Mouse (Mus musculus) cortical plate, adult 2 months (tissue): ENCODE results near the gene Ndufb7.

ENCODE experiments used
- CTCF ChIP-seq: fragments of 200-500 bp; IDR thresholded peaks from 2 replicates; pipeline ENCODE4 v1.5.1; 2011; ENCODE audit warnings: mild to moderate bottlenecking, control low read depth, low read length; ENCODE audit not compliant: insufficient read depth; ENCODE audit errors: extremely low read depth
- POLR2A ChIP-seq: fragments of 200-500 bp; IDR thresholded peaks from 2 replicates; pipeline ENCODE4 v1.6.1; 2011; ENCODE audit warnings: mild to moderate bottlenecking, low read length, control low read depth; ENCODE audit not compliant: insufficient read depth; ENCODE audit errors: extremely low read depth

GRCm38 (mm10) chr8:83567668-83568067, 1.2 kb downstream of the Ndufb7 start:
- TF ChIP-seq CTCF (no peak), POLR2A (no peak)
